Mouse (Mus musculus) kidney, postnatal 0 days (tissue): ENCODE measurements at regions not wholly inside any gene's neighbourhood (a gene's known extent, or its start where the extent isn't known, plus 50 kb on each side); places are given as distances from the start of the nearest gene placed in this dataset.

Experiments
- ATAC-seq: fragments of 200-750 bp; cut with Nextera tagmentation; replicated peaks from 2 replicates; pipeline ENCODE4 v1.8.0; 2017; ENCODE audit warnings: low read depth, moderate number of reproducible peaks, moderate TSS enrichment, moderate library complexity; ENCODE audit not compliant: low FRiP score
- DNase-seq: peaks from one replicate; pipeline ENCODE4 v3.0.0-alpha.2; 2016; ENCODE audit warnings: low spot score
- H3K27ac ChIP-seq: fragments of 300-500 bp; sonication (generic); 2 replicates; pipeline ENCODE4 v1.5.1; 2014; ENCODE audit warnings: mild to moderate bottlenecking
- H3K27me3 ChIP-seq: fragments of 300-500 bp; sonication (generic); 2 replicates; pipeline ENCODE4 v1.6.1; 2014; ENCODE audit warnings: low read length, mixed read lengths; ENCODE audit not compliant: insufficient read depth
- H3K36me3 ChIP-seq: fragments of 300-500 bp; sonication (generic); 2 replicates; pipeline ENCODE4 v1.6.1; 2014; ENCODE audit warnings: low read length, mixed read lengths; ENCODE audit not compliant: insufficient read depth
- H3K4me1 ChIP-seq: fragments of 300-500 bp; sonication (generic); replicated peaks from 2 replicates; pipeline ENCODE4 v1.6.1; 2014; ENCODE audit warnings: antibody characterized with exemption, low read length, mixed read lengths; ENCODE audit not compliant: insufficient read depth
- H3K4me2 ChIP-seq: fragments of 300-500 bp; sonication (generic); 2 replicates; pipeline ENCODE4 v1.6.1; 2014; ENCODE audit warnings: mild to moderate bottlenecking, low read length, moderate library complexity, mixed read lengths
- H3K4me3 ChIP-seq: fragments of 300-500 bp; sonication (generic); replicated peaks from 2 replicates; pipeline ENCODE4 v1.5.1; 2014; ENCODE audit warnings: low read depth, low read length
- H3K9ac ChIP-seq: fragments of 300-500 bp; sonication (generic); 2 replicates; pipeline ENCODE4 v1.6.1; 2014; ENCODE audit warnings: low read depth, low read length
- H3K9me3 ChIP-seq: fragments of 300-500 bp; sonication (generic); replicated peaks from 2 replicates; pipeline ENCODE4 v1.6.1; 2016; ENCODE audit warnings: low read length, inconsistent platforms, mixed read lengths
- CTCF ChIP-seq: IDR thresholded peaks from 2 replicates; pipeline ENCODE4 v1.5.1; 2016; ENCODE audit warnings: antibody characterized with exemption, low read depth, mild to moderate bottlenecking, moderate library complexity
- WGBS: fragments of 180-500 bp; shearing (Covaris S2); extraction: QIAGEN DNeasy Blood & Tissue Kit; methylation state at CpG from one replicate; pipeline ENCODE4 v1.1.7; 2014; 5-methylcytosine and 5-hydroxymethylcytosine counted together

GRCm38 (mm10) chr3:21149618-21150017, 782.6 kb upstream of the Agtr1b start:
- DNase-seq (no peak), ATAC-seq (no peak)
- Histone ChIP-seq H3K27ac (no peak overlapping the region), H3K4me2 (no peak overlapping the region), H3K36me3 (no peaks in the 10 kb centered on the region), H3K9me3 (no peaks in the 10 kb centered on the region), H3K27me3 (no peaks in the 10 kb centered on the region), H3K4me3 (no peak overlapping the region), H3K4me1 (no peaks in the 10 kb centered on the region), H3K9ac (no peak overlapping the region)
- no peak for TF ChIP-seq CTCF

- WGBS: 90% methylated on average over 1 of the region's 1 CpGs
- H3K4me2 ChIP-seq: no peak overlapping the region
- ATAC-seq (no peak), DNase-seq (no peak)
- no peak for TF ChIP-seq CTCF
- no peaks in the 10 kb centered on the region for H3K27me3 ChIP-seq
- H3K9me3 ChIP-seq: no peaks in the 10 kb centered on the region
- no peaks in the 10 kb centered on the region for H3K36me3 ChIP-seq
- H3K9ac ChIP-seq: no peak overlapping the region
- no peaks in the 10 kb centered on the region for H3K4me1 ChIP-seq
- no peak overlapping the region for H3K27ac ChIP-seq
- H3K4me3 ChIP-seq: no peak overlapping the region
Measured at GRCm38 (mm10) chr3:21128821-21129504, 762.0 kb upstream of the Agtr1b start.

GRCm38 (mm10) chr3:21126191-21126590, 759.2 kb upstream of the Agtr1b start:
- no peaks in the 10 kb centered on the region for H3K27me3 ChIP-seq
- no peak overlapping the region for H3K4me3 ChIP-seq
- H3K27ac ChIP-seq: no peak overlapping the region
- no peak for TF ChIP-seq CTCF
- DNase-seq (no peak), ATAC-seq (no peak)
- no peak overlapping the region for H3K4me2 ChIP-seq
- H3K9ac ChIP-seq: no peak overlapping the region
- no peaks in the 10 kb centered on the region for H3K36me3 ChIP-seq
- no peaks in the 10 kb centered on the region for H3K4me1 ChIP-seq
- no peaks in the 10 kb centered on the region for H3K9me3 ChIP-seq

GRCm38 (mm10) chr3:21118164-21118902, 751.4 kb upstream of the Agtr1b start:
- H3K9ac ChIP-seq: no peak overlapping the region
- no peaks in the 10 kb centered on the region for H3K9me3 ChIP-seq
- no peaks in the 10 kb centered on the region for H3K4me1 ChIP-seq
- H3K4me3 ChIP-seq: no peak overlapping the region
- TF ChIP-seq CTCF: no peak
- H3K27ac ChIP-seq: no peak overlapping the region
- no peaks in the 10 kb centered on the region for H3K27me3 ChIP-seq
- WGBS: 64% methylated on average over 1 of the region's 1 CpGs
- no peak for DNase-seq
- no peaks in the 10 kb centered on the region for H3K36me3 ChIP-seq
- ATAC-seq: no peak
- H3K4me2 ChIP-seq: no peak overlapping the region

- Histone ChIP-seq H3K9ac (no peak overlapping the region), H3K9me3 (no peaks in the 10 kb centered on the region), H3K4me2 (no peak overlapping the region), H3K27ac (no peak overlapping the region), H3K4me3 (no peak overlapping the region), H3K27me3 (no peaks in the 10 kb centered on the region), H3K4me1 (no peaks in the 10 kb centered on the region), H3K36me3 (no peaks in the 10 kb centered on the region)
- ATAC-seq: no peak
- WGBS: 66% methylated on average over 1 of the region's 1 CpGs
- no peak for TF ChIP-seq CTCF
- DNase-seq: no peak
Measured at GRCm38 (mm10) chr3:21111735-21112518, 745.0 kb upstream of the Agtr1b start.

- H3K9ac ChIP-seq: no peak overlapping the region
- no peak overlapping the region for H3K4me2 ChIP-seq
- DNase-seq (no peak), ATAC-seq (no peak)
- no peak for TF ChIP-seq CTCF
- H3K27me3 ChIP-seq: no peaks in the 10 kb centered on the region
- H3K9me3 ChIP-seq: no peaks in the 10 kb centered on the region
- H3K4me1 ChIP-seq: no peaks in the 10 kb centered on the region
- H3K4me3 ChIP-seq: no peak overlapping the region
- H3K27ac ChIP-seq: no peak overlapping the region
- H3K36me3 ChIP-seq: no peaks in the 10 kb centered on the region
Measured at GRCm38 (mm10) chr3:21090206-21090605, 723.2 kb upstream of the Agtr1b start.
